Mouse (Mus musculus): ENCODE data around the gene Tor3a.

DNA sequence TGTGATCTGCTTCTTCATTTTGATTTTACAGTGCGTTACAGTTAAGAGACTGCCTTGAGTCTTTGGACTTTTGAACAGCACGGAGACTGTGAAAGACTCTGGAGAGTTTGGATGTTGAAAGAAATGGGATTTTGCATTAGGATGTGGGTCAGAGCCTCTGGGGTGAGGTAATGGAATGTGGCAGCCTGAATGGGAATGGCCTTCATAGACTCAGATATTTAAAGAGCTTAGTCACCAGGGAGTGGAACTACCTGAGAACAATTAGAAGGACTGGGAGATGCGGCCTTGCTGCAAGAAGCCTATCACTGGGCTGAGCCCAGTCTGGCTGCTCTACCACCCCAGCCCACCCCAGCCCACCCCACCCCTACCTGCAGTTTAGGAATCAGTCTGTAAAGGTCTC lies 3.1 kb upstream of the Tor3a start:
- TF ChIP-seq CTCF (IDR thresholded peaks at IDR 0.05; ENCODE audit: extremely low read depth, insufficient read length, insufficient replicate concordance, low read depth, low read length) (no peak), POLR2A (IDR thresholded peaks at IDR 0.05; ENCODE audit: low read depth, low read length) (no peak)

Data from small intestine, adult 2 months (tissue).